Mouse (Mus musculus) kidney, postnatal 0 days (tissue): ENCODE results near the gene Lef1. TPM values are rescaled to one million over a fixed set of nuclear protein-coding genes. Genes with fewer than 3 reads are reported as not detected.

Experiments
- ATAC-seq: fragments of 200-750 bp; cut with Nextera tagmentation; replicated peaks from 2 replicates; pipeline ENCODE4 v1.8.0; 2017; ENCODE audit warnings: low read depth, moderate number of reproducible peaks, moderate TSS enrichment, moderate library complexity; ENCODE audit not compliant: low FRiP score
- DNase-seq: peaks from one replicate; pipeline ENCODE4 v3.0.0-alpha.2; 2016; ENCODE audit warnings: low spot score
- H3K27ac ChIP-seq: fragments of 300-500 bp; sonication (generic); 2 replicates; pipeline ENCODE4 v1.5.1; 2014; ENCODE audit warnings: mild to moderate bottlenecking
- H3K27me3 ChIP-seq: fragments of 300-500 bp; sonication (generic); 2 replicates; pipeline ENCODE4 v1.6.1; 2014; ENCODE audit warnings: low read length, mixed read lengths; ENCODE audit not compliant: insufficient read depth
- H3K36me3 ChIP-seq: fragments of 300-500 bp; sonication (generic); 2 replicates; pipeline ENCODE4 v1.6.1; 2014; ENCODE audit warnings: low read length, mixed read lengths; ENCODE audit not compliant: insufficient read depth
- H3K4me1 ChIP-seq: fragments of 300-500 bp; sonication (generic); replicated peaks from 2 replicates; pipeline ENCODE4 v1.6.1; 2014; ENCODE audit warnings: antibody characterized with exemption, low read length, mixed read lengths; ENCODE audit not compliant: insufficient read depth
- H3K4me2 ChIP-seq: fragments of 300-500 bp; sonication (generic); 2 replicates; pipeline ENCODE4 v1.6.1; 2014; ENCODE audit warnings: mild to moderate bottlenecking, low read length, moderate library complexity, mixed read lengths
- H3K4me3 ChIP-seq: fragments of 300-500 bp; sonication (generic); replicated peaks from 2 replicates; pipeline ENCODE4 v1.5.1; 2014; ENCODE audit warnings: low read depth, low read length
- H3K9ac ChIP-seq: fragments of 300-500 bp; sonication (generic); 2 replicates; pipeline ENCODE4 v1.6.1; 2014; ENCODE audit warnings: low read depth, low read length
- H3K9me3 ChIP-seq: fragments of 300-500 bp; sonication (generic); replicated peaks from 2 replicates; pipeline ENCODE4 v1.6.1; 2016; ENCODE audit warnings: low read length, inconsistent platforms, mixed read lengths
- CTCF ChIP-seq: IDR thresholded peaks from 2 replicates; pipeline ENCODE4 v1.5.1; 2016; ENCODE audit warnings: antibody characterized with exemption, low read depth, mild to moderate bottlenecking, moderate library complexity
- WGBS: fragments of 180-500 bp; shearing (Covaris S2); extraction: QIAGEN DNeasy Blood & Tissue Kit; methylation state at CpG from one replicate; pipeline ENCODE4 v1.1.7; 2014; 5-methylcytosine and 5-hydroxymethylcytosine counted together
- polyA plus RNA-seq: library from polyadenylated mRNA; unstranded; fragments of >200 nt; fragmentation: Nextera tagmentation; extraction: Ambion mirVana; gene quantifications from 2 replicates; pipeline ENCODE4 v1.2.1, GENCODE M21; 2015

Lef1 gene
- polyA plus RNA-seq, 1 experiment from 2014 or later, result 16.2 TPM

- WGBS, result 81% methylated on average over 3 of the region's 3 CpGs
- ATAC-seq, result no peak
These were observed 88.7 kb downstream of the Lef1 start for GRCm38 (mm10) chr3:131198991-131199390.

GRCm38 (mm10) chr3:131199590-131200288, 89.5 kb downstream of the Lef1 start:
- ATAC-seq (no peak), DNase-seq (no peak)
- 0 out of 2 replicates have a peak overlapping the region, but pooled peaks have one; percentile 24 for H3K4me2 ChIP-seq
- no peaks in the 10 kb centered on the region for H3K27me3 ChIP-seq
- no peaks in the 10 kb centered on the region for H3K9me3 ChIP-seq
- H3K36me3 ChIP-seq, result no peaks in the 10 kb centered on the region
- H3K27ac ChIP-seq, result no peak overlapping the region
- whole genome bisulfite sequencing, result 72% methylated on average over 20 of the region's 20 CpGs
- peaks cover 4% of the 10 kb centered on the region; the same call in 1 of the 2 replicates for H3K4me1 ChIP-seq
- H3K4me3 ChIP-seq, result no peak overlapping the region
- TF ChIP-seq CTCF, result no peak
- H3K9ac ChIP-seq, result no peak overlapping the region

More at GRCm38 (mm10) chr3:131198991-131199390, 88.7 kb downstream of the Lef1 start:
- Histone ChIP-seq H3K27ac (no peak overlapping the region), H3K9ac (no peak overlapping the region), H3K4me2 (no peak overlapping the region), H3K4me1 (peaks cover 4% of the 10 kb centered on the region; the same call in 1 of the 2 replicates), H3K9me3 (no peaks in the 10 kb centered on the region), H3K4me3 (no peak overlapping the region), H3K36me3 (no peaks in the 10 kb centered on the region), H3K27me3 (no peaks in the 10 kb centered on the region)
- DNase-seq, result no peak
- no peak for TF ChIP-seq CTCF

GRCm38 (mm10) chr3:131202311-131202710, 92.0 kb downstream of the Lef1 start:
- no peak for DNase-seq
- Histone ChIP-seq H3K9me3 (no peaks in the 10 kb centered on the region), H3K4me1 (peaks cover 4% of the 10 kb centered on the region; the same call in 1 of the 2 replicates), H3K4me2 (no peak overlapping the region), H3K27me3 (no peaks in the 10 kb centered on the region), H3K36me3 (no peaks in the 10 kb centered on the region), H3K9ac (no peak overlapping the region), H3K4me3 (no peak overlapping the region), H3K27ac (no peak overlapping the region)
- ATAC-seq, result no peak
- no peak for TF ChIP-seq CTCF
- WGBS, result 48% methylated on average over 7 of the region's 7 CpGs

GRCm38 (mm10) chr3:131207846-131208245, 97.6 kb downstream of the Lef1 start:
- no peak overlapping the region for H3K4me2 ChIP-seq
- H3K27me3 ChIP-seq, result no peaks in the 10 kb centered on the region
- no peak overlapping the region for H3K27ac ChIP-seq
- H3K4me3 ChIP-seq, result no peak overlapping the region
- no peak overlapping the region for H3K9ac ChIP-seq
- H3K36me3 ChIP-seq, result no peaks in the 10 kb centered on the region
- H3K9me3 ChIP-seq, result no peaks in the 10 kb centered on the region
- WGBS, result 74% methylated on average over 5 of the region's 5 CpGs
- TF ChIP-seq CTCF, result no peak
- DNase-seq (no peak), ATAC-seq (no peak)
- no peaks in the 10 kb centered on the region for H3K4me1 ChIP-seq

- Histone ChIP-seq H3K36me3 (no peaks in the 10 kb centered on the region), H3K27ac (no peak overlapping the region), H3K4me1 (no peaks in the 10 kb centered on the region), H3K4me3 (no peak overlapping the region), H3K9me3 (no peaks in the 10 kb centered on the region), H3K9ac (no peak overlapping the region), H3K27me3 (no peaks in the 10 kb centered on the region), H3K4me2 (no peak overlapping the region)
- ATAC-seq (no peak), DNase-seq (no peak)
- 73% methylated on average over 13 of the region's 13 CpGs for WGBS
- no peak for TF ChIP-seq CTCF
These were observed 98.1 kb downstream of the Lef1 start for GRCm38 (mm10) chr3:131208265-131208891.

- Histone ChIP-seq H3K27ac (no peak overlapping the region), H3K4me1 (no peaks in the 10 kb centered on the region), H3K9me3 (no peaks in the 10 kb centered on the region), H3K4me3 (no peak overlapping the region), H3K36me3 (no peaks in the 10 kb centered on the region), H3K9ac (no peak overlapping the region), H3K27me3 (no peaks in the 10 kb centered on the region), H3K4me2 (no peak overlapping the region)
- DNase-seq (no peak), ATAC-seq (no peak)
- peak; percentile 42 for TF ChIP-seq CTCF
- WGBS, result 85% methylated on average over 7 of the region's 7 CpGs
These were observed 101.9 kb downstream of the Lef1 start for GRCm38 (mm10) chr3:131212200-131212599.
